Mouse (Mus musculus): ENCODE results near the gene Neurl1a.

The Neurl1a gene

DNA sequence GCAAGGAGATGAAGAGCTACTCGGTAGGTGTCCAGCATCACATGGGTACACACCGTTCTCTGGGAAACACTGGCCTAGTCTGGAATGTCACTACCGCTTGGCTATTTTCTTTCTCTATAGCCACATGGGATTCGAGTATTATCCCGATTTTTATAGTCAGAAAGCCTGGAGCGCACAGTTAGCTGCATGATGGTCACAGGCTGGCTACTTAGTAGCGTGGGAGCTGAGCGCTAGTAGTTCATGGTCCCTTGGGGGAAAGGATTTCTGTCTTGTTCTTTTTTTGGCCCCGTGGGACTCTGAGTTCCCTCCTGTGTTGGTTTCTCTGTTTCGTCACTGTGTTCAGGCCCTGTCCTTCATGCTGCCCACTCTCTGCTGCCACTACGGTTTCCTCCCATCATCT, 119.5 kb downstream of the Neurl1a start:
- DNase-seq = no peak

DNA sequence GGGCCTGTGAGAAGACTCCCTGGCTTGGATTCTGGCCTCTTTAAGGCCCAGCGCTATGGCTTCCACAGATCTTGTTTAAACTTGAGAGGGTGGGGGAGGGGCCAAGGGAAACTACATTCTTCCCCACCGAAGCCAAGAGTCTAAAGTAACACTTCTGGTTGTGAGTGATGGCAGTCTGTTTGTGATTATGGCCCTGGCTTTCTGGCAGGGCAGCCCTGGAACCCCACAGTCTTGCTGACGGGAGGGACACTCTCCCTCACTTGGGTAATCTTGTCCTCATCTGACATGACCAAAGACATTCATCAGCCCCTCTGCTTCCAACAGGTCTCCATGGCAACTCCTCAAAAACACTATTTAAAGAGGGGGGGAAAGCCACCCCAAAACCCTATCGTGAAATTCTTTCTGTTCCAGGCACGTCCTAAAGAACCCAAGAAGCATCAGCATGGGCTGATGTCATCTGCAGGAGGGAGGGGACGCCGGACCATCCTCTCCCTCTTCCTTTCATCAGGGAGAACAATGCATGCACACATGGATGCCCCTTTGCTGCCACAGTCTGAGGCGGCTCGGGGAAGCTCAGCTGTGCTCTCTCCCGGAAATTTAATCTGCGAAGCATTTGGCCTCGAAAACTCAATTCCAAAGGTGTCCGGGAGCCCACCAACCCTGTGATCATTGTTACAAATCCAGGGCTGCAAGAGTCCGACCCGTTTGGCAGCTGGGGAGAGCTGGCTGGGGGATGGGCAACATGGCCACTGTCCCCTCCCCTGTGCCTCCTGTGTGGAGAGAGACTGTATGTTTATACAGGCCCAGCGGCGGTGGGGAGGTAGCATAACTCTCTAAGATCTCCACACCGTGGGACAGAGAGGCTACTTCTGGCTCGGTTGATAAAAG, 122.9 kb downstream of the Neurl1a start:
- DNase-seq = no peak

DNA sequence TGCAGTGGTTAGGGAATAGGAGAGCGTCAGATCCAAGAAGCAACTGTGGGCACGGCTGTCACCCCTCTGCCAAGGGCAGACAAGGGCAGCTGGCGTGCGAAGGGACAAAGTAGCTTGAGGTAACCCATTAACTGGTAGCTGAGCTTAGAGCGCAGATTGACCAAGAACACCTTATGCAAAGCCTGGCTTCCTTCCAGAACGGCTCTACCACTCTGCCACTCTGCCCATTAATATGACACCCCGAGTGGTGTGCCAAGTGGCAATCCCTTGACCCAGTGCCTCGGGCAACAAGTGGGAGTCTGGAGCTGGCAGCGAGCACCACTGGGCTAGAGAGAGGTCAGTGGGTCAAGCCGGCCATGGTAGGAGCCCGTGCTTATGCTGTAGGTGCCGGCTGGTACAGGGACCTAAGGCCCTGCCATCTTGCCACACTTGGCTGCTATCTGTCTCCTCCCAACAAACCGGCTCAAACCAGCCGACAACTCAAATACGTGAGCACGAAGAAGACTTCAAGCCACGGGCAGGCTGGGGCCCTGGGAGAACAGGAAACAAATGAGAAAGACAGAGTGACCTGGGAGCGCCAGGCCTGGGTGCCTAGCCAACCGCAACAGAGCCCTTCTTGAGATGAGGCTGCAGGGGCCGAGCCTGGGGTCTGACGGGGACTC, 123.7 kb downstream of the Neurl1a start:
- DNase-seq = no peak

DNA sequence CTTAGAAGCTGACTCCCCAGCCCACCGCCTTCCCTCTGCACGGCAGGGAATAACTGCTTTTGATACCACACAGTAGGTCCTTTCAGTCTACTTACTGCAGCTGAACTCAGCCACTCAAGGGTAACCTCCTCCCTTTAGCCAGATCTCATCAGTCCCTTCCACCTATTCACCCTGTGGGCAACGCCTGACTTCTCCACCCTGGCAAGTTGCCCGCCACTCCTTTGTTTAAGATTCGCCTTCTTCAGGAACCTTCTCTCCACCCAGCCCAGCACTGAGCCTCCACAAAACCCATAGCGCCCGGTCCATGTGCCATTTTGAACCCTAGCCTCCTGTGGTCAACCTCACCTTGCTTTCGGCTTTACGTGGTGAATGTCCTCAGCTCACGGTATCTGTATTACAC, 124.5 kb downstream of the Neurl1a start:
- no peak for DNase-seq

DNA sequence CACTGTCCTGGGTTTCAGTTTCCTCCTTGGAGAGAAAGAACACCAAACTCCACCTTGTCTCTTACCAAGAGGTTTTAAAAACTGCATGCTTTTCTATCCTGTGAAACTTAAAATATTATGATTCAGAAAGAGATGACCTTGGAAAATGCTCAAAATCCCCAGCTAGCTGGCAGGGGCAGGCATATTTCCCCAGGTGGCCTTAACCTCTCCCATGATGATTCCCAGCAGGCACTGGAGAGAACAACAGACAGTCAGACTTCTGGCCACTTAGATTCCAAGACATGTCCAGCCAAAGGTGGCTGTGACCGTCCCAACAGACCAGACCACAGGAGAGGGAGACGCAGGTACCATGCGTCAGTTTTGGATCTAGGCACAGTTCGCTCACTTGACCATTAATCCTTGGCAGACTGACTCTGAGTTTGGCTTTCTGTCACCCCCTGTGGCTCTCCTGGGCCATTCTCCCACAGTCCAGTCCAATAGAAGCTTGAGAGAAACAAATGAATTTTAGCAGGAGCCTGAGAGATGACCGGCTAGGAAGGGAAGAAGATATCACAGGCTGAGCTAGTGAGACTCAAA, 125.6 kb downstream of the Neurl1a start:
- DNase-seq = no peak

DNA sequence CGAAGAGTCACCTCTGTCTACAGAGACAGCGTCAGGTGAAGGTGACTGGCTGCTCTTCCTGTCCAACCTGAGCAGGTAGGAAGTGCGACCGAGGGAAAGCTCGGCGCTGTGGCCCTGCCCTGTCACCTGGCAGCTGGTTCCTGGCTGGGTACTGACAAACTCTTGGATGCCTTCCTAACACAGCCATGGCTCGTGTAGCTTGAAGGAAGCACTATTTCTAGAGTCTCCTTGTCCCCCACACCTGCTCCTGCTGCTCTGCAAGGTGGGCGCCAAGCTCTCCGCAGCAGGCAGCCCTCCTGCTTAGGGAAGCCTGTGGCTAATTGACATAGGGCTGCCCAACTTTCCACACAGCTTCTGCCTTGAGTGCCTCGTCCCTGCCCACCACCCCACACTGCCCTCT, 126.8 kb downstream of the Neurl1a start:
- no peak for DNase-seq

DNA sequence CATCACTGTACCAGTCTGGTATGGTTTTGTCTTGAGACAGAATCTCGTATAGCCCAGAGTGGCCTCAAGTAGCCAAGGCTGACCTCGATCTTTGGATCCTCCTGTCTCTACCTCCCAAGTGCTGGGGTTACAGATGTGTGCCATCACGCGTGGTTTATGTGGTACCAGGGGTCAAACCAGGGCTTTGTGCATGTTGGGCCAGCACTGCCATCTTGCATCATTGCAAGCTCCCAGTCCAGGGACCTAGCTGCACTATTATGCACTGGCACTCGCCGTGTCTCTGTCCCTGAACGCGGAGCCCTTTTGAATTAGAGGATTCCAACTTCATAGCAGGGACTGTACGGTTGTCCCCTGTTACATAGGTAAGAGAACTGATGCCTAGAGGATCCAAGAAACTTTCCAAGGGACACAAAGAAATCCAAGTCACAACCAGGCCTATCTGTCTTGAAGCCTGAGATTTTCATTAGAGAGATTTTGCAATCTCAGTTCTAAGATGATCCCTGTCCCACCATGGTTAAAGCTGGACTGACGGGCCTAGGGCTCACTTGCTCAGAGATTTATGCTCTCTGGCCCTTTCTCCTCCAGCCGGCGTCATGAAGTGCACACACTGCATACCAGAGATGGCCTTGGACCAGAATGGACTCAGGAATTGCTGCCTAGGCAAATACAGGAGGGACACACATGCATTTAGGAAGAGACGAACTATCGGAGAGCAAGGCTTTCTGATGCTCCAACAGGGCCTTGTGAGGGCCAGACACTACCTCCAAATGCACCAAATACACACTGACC, 127.7 kb downstream of the Neurl1a start:
- DNase-seq = no peak

DNA sequence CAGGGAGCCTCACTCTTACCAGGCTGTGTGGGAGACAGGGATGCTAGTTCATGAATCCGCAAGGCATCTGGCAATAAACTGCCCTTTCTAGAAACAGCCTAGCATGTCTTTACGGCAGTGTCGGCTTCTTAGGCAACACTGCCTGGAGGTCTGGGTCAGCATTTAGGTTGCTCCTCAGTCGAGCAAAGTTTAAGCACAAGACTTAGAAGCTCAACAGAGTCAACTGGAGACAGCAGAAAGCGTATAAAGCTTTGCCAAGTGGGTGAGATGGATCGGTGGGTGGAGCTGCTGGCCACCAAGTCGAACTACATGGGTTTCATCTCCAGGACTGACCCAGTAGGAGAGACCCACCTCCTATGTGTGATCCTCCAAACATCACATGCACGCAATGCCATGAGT, 128.3 kb downstream of the Neurl1a start:
- DNase-seq = no peak

Measured in liver (tissue).